Mouse (Mus musculus) forebrain, embryonic 13.5 days (tissue): ENCODE measurements around the gene Prkra. TPM values are rescaled to one million over a fixed set of nuclear protein-coding genes. Genes with fewer than 3 reads are reported as not detected.

Experiments
- ATAC-seq: fragments of 200-750 bp; cut with Nextera tagmentation; 2 replicates; pipeline ENCODE4 v1.8.0; 2017
- H3K27ac ChIP-seq: fragments of 300-500 bp; sonication (generic); 2 replicates; pipeline ENCODE4 v1.5.1; 2015; ENCODE audit warnings: inconsistent platforms, mild to moderate bottlenecking, moderate library complexity
- H3K27me3 ChIP-seq: fragments of 300-500 bp; sonication (generic); 2 replicates; pipeline ENCODE4 v1.6.1; 2015; ENCODE audit warnings: mild to moderate bottlenecking, inconsistent platforms
- H3K36me3 ChIP-seq: fragments of 300-500 bp; sonication (generic); 2 replicates; pipeline ENCODE4 v1.6.1; 2015; ENCODE audit warnings: mild to moderate bottlenecking, inconsistent platforms; ENCODE audit not compliant: poor library complexity, severe bottlenecking
- H3K4me1 ChIP-seq: fragments of 300-500 bp; sonication (generic); 2 replicates; pipeline ENCODE4 v1.6.1; 2015; ENCODE audit warnings: inconsistent platforms
- H3K4me2 ChIP-seq: fragments of 300-500 bp; sonication (generic); 2 replicates; pipeline ENCODE4 v1.6.1; 2015; ENCODE audit warnings: inconsistent platforms, mild to moderate bottlenecking, moderate library complexity
- H3K4me3 ChIP-seq: fragments of 300-500 bp; sonication (generic); 2 replicates; pipeline ENCODE4 v1.5.1; 2015; ENCODE audit warnings: mild to moderate bottlenecking, inconsistent platforms
- H3K9ac ChIP-seq: fragments of 300-500 bp; sonication (generic); 2 replicates; pipeline ENCODE4 v1.6.1; 2015; ENCODE audit warnings: mild to moderate bottlenecking, inconsistent platforms
- H3K9me3 ChIP-seq: fragments of 300-500 bp; sonication (generic); replicated peaks from 2 replicates; pipeline ENCODE4 v1.6.1; 2016; ENCODE audit warnings: inconsistent platforms
- WGBS: fragments of 180-500 bp; shearing (Covaris S2); methylation state at CpG from one replicate; pipeline ENCODE4 v1.1.7; 2015; 5-methylcytosine and 5-hydroxymethylcytosine counted together
- polyA plus RNA-seq: library from polyadenylated mRNA; unstranded; fragments of >200 nt; fragmentation: Nextera tagmentation; extraction: Ambion mirVana; gene quantifications from 2 replicates; pipeline ENCODE4 v1.2.1, GENCODE M21; 2015

Prkra gene
- polyA plus RNA-seq: 95.0 and 99.3 TPM in 2 replicates

DNA sequence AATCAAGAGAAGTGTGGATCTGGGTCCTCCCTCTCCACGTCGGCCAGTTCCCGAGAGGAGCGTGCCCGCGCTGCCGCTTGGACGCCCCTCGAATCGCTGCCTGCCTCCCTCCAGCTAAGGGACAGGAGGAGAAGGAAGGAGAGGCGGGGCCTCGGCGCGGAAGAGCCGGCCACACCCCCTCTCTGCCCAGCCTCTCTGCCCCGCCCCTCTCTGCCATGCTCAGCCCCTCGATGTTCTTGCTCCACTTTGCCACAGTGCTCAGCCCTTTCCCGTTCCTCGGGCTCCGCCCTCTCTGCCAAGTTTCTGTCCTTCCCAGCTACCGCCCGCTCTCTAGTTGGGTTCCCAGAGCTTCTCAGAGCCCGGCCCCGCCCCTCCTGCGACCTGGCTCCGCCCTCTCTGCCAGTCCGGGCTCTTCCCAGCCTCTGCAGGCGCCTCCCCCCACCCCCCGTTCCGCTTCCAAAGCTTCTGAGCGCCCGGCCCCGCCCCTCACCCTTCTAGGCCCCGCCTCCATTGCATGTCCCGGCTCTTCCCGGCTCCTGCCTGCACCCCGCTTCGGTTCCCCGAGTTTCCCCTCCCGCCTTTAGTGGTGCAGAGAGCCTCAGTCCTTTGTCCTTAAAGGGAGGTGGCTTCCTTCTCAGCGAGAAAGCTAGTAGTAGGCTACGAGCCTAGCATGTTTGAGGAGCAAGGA is at the start of gene Prkra, which contains the start of gene Pjvk:
TSS of gene Prkra (minus strand) at position 133 of the 688 bp plus-strand sequence.
TSS of gene Pjvk (plus strand) at position 594 of the 688 bp plus-strand sequence.
- H3K4me3 ChIP-seq: peak within 1 kb of the TSS; percentile 79
- H3K27ac ChIP-seq: peak within 1 kb of the TSS; percentile 94
- under 1% methylated on average over 39 of the region's 42 CpGs for WGBS
- H3K9ac ChIP-seq: peak within 1 kb of the TSS; percentile 90
- peak; percentile 98 for ATAC-seq
- H3K4me2 ChIP-seq: peak within 1 kb of the TSS; percentile 81
- H3K9me3 ChIP-seq: no peaks in the 10 kb centered on the region
- H3K36me3 ChIP-seq: peaks cover 2% of the 10 kb centered on the region
- no peaks in the 10 kb centered on the region for H3K27me3 ChIP-seq
- peaks cover 20% of the 10 kb centered on the region for H3K4me1 ChIP-seq

- Histone ChIP-seq H3K9ac (no peak overlapping the region), H3K27ac (no peak overlapping the region), H3K27me3 (no peaks in the 10 kb centered on the region), H3K9me3 (no peaks in the 10 kb centered on the region), H3K4me3 (no peak overlapping the region), H3K4me1 (no peaks in the 10 kb centered on the region), H3K4me2 (no peak overlapping the region), H3K36me3 (peaks cover 75% of the 10 kb centered on the region)
- 88% methylated on average over 6 of the region's 6 CpGs for WGBS
- no peak for ATAC-seq
Measured at GRCm38 (mm10) chr2:76695290-76695689, 47.5 kb upstream of the Prkra start.

DNA sequence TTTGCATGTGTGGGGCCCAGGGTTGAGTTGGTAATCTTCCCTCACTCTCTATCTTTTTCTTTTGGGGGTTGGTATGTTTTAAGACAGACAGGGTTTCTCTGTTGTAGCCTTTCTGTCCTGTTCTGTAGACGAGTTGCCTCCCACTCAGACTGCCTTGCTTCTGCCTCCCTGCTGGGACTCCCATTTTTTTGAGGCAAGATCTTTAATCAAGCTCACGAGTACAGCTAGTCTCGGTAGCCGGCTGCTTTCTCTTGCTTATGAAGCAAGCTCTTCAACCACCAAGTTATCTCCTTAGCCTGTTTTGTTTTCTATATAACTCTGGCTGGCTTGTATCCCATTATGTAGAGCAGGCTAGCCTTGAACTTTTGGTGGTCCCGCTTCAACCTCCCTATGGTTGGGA is 46.0 kb upstream of the Prkra start:
- peaks cover 77% of the 10 kb centered on the region for H3K36me3 ChIP-seq

GRCm38 (mm10) chr2:76690436-76691204 is 42.8 kb upstream of the Prkra start:
- Histone ChIP-seq H3K36me3 (peaks cover 90% of the 10 kb centered on the region), H3K4me2 (no peak overlapping the region), H3K27me3 (no peaks in the 10 kb centered on the region), H3K9ac (no peak overlapping the region), H3K9me3 (no peaks in the 10 kb centered on the region), H3K27ac (no peak overlapping the region), H3K4me1 (no peaks in the 10 kb centered on the region), H3K4me3 (no peak overlapping the region)
- 88% methylated on average over 12 of the region's 12 CpGs for WGBS
- ATAC-seq: no peak

More for the DNA sequence above, 46.0 kb upstream of the Prkra start:
- H3K9ac ChIP-seq: no peak overlapping the region
- H3K4me2 ChIP-seq: no peak overlapping the region
- no peak overlapping the region for H3K4me3 ChIP-seq
- H3K27me3 ChIP-seq: no peaks in the 10 kb centered on the region
- no peaks in the 10 kb centered on the region for H3K4me1 ChIP-seq
- H3K9me3 ChIP-seq: no peaks in the 10 kb centered on the region
- WGBS: 85% methylated on average over 5 of the region's 5 CpGs
- H3K27ac ChIP-seq: no peak overlapping the region
- ATAC-seq: no peak

GRCm38 (mm10) chr2:76688162-76688561 is 40.3 kb upstream of the Prkra start:
- H3K4me1 ChIP-seq: no peaks in the 10 kb centered on the region
- 74% methylated on average over 7 of the region's 7 CpGs for WGBS
- no peak overlapping the region for H3K9ac ChIP-seq
- H3K9me3 ChIP-seq: no peaks in the 10 kb centered on the region
- no peak for ATAC-seq
- H3K27me3 ChIP-seq: no peaks in the 10 kb centered on the region
- no peak overlapping the region for H3K27ac ChIP-seq
- no peak overlapping the region for H3K4me3 ChIP-seq
- H3K4me2 ChIP-seq: no peak overlapping the region
- peaks cover 89% of the 10 kb centered on the region for H3K36me3 ChIP-seq

DNA sequence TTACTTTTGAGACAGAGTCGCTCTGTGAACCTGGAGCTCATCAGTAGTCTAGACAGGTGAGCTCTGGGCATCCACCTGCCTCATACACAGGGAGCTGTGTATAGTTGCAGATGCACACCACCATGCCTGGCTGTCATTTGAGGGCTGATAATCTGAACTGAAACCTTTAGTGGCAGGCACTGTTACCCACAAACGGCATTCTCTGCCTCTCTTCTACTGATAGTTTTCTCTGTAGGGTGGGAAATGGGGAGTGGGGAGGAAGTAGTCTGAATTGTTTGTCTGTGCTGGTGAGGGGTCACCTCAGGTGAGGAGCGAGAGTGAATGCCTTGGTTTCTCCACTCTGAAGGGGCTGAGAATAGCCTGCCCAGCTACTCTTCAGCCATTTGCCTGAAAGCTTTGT is 39.8 kb upstream of the Prkra start:
- H3K27ac ChIP-seq: no peak overlapping the region
- no peak overlapping the region for H3K4me2 ChIP-seq
- H3K9me3 ChIP-seq: no peaks in the 10 kb centered on the region
- H3K36me3 ChIP-seq: peaks cover 89% of the 10 kb centered on the region
- H3K9ac ChIP-seq: no peak overlapping the region
- no peak overlapping the region for H3K4me3 ChIP-seq
- no peaks in the 10 kb centered on the region for H3K4me1 ChIP-seq
- WGBS: 81% methylated on average over 3 of the region's 3 CpGs
- ATAC-seq: no peak
- no peaks in the 10 kb centered on the region for H3K27me3 ChIP-seq

GRCm38 (mm10) chr2:76686986-76687385 is 39.2 kb upstream of the Prkra start:
- Histone ChIP-seq H3K9ac (no peak overlapping the region), H3K27me3 (no peaks in the 10 kb centered on the region), H3K4me3 (no peak overlapping the region), H3K36me3 (peaks cover 89% of the 10 kb centered on the region), H3K27ac (no peak overlapping the region), H3K9me3 (no peaks in the 10 kb centered on the region), H3K4me2 (no peak overlapping the region), H3K4me1 (no peaks in the 10 kb centered on the region)
- 93% methylated on average over 3 of the region's 3 CpGs for WGBS
- no peak for ATAC-seq

DNA sequence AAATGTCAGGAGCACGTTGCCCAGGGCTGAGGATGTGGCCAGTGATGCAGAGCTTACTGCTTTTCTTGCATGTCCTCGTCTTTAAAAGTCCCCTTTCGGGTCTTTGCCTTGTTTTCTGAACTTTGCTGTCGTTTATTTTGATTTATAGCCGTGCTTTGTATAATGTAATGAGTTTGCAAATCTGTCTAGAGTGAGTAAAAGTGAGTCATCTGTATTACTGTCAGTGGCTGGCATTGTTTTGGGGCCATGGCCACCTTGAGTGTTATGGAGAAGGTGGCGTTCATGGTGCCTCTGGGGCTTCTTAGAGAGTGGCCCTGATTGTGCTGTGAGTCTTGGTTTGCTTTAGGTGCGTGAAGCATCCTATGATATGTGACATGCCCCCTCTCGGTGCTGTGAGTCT is 34.5 kb upstream of the Prkra start:
- no peak for ATAC-seq
- Histone ChIP-seq H3K4me1 (peaks cover 3% of the 10 kb centered on the region; the same call in 1 of the 2 replicates), H3K27me3 (no peaks in the 10 kb centered on the region), H3K4me3 (no peak overlapping the region), H3K4me2 (no peak overlapping the region), H3K9ac (no peak overlapping the region), H3K9me3 (no peaks in the 10 kb centered on the region), H3K36me3 (peaks cover 63% of the 10 kb centered on the region), H3K27ac (no peak overlapping the region)
- WGBS: 90% methylated on average over 8 of the region's 8 CpGs

- H3K4me3 ChIP-seq: peak overlapping the region; percentile 89
- WGBS: 62% methylated on average over 13 of the region's 13 CpGs
- no peak overlapping the region for H3K27ac ChIP-seq
- no peaks in the 10 kb centered on the region for H3K27me3 ChIP-seq
- H3K9me3 ChIP-seq: no peaks in the 10 kb centered on the region
- ATAC-seq: no peak
- H3K4me1 ChIP-seq: peaks cover 31% of the 10 kb centered on the region
- H3K36me3 ChIP-seq: peaks cover 8% of the 10 kb centered on the region
- H3K4me2 ChIP-seq: peak overlapping the region; percentile 77
- peak overlapping the region; percentile 90 for H3K9ac ChIP-seq
Measured at GRCm38 (mm10) chr2:76676401-76677226, 28.8 kb upstream of the Prkra start.

DNA sequence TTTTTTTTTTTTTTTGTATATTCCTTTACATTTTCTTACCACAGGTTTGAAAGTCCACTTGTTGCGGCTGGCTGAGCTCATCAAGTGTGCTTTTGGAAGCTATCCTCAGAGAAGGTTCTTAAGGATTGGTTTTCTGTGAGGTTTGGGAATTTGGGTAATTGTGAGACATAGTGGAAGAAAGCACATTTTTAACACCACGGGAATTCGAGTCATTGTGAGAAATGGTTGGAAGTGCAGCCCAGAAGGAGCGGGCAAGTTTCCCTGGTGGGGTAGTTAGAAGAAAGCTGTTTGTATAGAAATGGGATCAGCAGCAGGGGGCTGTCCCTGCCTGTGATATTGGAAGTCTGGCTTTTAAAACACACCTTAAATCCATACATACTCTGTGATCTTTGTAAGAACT is 28.1 kb upstream of the Prkra start:
- Histone ChIP-seq H3K9ac (peak overlapping the region; percentile 90), H3K27me3 (no peaks in the 10 kb centered on the region), H3K4me2 (peak overlapping the region; percentile 77), H3K4me3 (peak overlapping the region; percentile 89), H3K27ac (no peak overlapping the region), H3K4me1 (peaks cover 32% of the 10 kb centered on the region), H3K9me3 (no peaks in the 10 kb centered on the region), H3K36me3 (peaks cover 5% of the 10 kb centered on the region; the same call in 1 of the 2 replicates)
- no peak for ATAC-seq
- 7% methylated on average over 4 of the region's 4 CpGs for WGBS

GRCm38 (mm10) chr2:76675451-76675850 is 27.6 kb upstream of the Prkra start:
- Histone ChIP-seq H3K36me3 (peaks cover 5% of the 10 kb centered on the region; the same call in 1 of the 2 replicates), H3K9ac (peak overlapping the region; percentile 90), H3K27me3 (no peaks in the 10 kb centered on the region), H3K4me1 (peaks cover 32% of the 10 kb centered on the region), H3K27ac (peak overlapping the region; percentile 81), H3K4me3 (peak overlapping the region; percentile 89), H3K9me3 (no peaks in the 10 kb centered on the region), H3K4me2 (peak overlapping the region; percentile 77)
- WGBS: under 1% methylated on average over 41 of the region's 44 CpGs
- 0 out of 2 replicates have a peak, but pooled peaks have one; percentile 46 for ATAC-seq
